Mouse (Mus musculus) mesoderm, embryonic 11.5 days (tissue): ENCODE measurements around the gene Hyal2.

Experiments used
- DNase-seq: peaks from one replicate; pipeline ENCODE4 v3.0.0-alpha.2; 2012; ENCODE audit warnings: low read depth, low spot score

The Hyal2 gene

DNA sequence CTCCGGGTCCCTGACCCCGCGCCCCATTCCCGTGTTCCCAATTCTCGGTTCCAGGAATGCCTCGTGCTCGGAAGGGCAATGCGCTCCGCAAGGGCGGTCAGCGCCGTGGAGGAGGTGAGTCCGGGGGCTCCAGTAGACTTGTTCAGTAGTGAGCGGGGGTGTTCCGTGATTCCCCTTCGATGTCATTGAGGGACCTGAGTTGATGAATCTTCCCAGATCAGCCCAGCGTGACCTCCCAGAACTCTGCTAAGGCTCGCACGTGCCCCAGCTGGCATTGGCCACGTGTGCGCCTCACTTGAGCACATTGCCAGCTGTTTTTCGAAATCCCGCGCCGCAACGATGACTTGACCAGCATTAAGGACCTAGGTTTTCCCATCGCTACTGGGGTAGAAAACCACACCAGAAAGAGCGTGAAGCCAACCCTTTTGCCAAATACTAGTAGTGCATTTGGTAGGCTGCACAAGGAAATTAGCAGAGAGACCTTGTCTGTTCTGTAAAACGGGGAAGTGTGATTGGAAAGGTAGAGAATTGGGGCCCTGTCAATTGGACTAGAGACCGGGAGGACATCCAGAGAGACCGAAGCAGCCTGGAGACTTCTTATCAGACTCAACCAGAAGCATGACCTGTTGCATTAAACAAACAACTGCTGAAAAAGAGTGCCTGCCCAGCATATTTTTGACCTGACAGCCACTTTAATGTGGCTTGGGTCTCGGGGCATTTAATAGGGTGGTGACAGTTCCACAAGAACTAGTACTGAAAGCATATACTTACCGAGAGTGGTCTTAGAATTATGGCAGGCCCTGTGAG, 20.3 kb downstream of the Hyal2 start:
- DNase-seq, result peak; percentile 71

GRCm38 (mm10) chr9:107590058-107590772, 22.5 kb downstream of the Hyal2 start:
- no peak for DNase-seq

GRCm38 (mm10) chr9:107590773-107591060, 23.0 kb downstream of the Hyal2 start:
- DNase-seq, result no peak

DNA sequence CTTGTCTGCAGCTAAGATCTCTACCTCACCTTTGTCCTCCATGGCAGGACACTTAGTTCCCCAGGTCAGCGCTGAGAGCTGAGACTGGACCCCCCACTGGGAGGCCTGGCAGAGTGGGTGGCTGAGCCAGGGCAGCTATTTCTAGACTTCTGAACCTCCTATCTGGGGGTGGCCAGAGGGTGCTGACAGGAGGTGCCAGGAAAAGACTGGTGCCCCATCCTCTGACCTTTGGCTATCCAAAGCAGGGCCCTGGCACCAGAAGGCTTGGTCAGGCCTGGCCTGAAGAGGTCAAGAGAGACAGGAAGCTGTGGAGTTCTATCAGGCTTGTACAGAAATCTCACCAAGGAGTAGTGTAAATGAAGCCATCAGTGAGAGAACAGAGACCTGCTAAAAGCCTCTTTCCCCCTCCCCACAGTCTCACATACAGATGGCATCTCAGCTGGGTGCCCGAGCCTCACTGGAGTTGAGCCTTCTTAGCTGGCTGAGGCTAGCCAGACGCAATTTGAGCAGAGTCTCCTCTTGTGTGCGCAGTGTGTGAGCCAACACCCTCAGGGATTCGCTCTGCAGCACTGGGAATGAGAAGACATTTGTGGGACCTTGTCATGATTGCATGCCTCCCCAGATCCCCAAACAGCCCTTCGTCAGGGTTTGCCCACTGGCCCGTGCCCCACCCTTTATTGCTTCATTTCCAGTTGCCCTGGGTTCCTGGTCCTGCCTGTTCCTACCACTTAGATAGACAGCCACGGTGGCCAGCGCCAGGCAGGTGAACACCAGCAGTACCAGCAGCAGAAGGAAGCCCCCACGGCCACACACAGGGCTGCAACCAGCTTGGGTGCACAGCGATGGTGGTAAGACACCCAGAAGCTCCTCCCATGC, 25.6 kb downstream of the Hyal2 start:
- no peak for DNase-seq

- no peak for DNase-seq
Measured at GRCm38 (mm10) chr9:107594281-107595062, 26.7 kb downstream of the Hyal2 start.

GRCm38 (mm10) chr9:107596619-107597569, 29.1 kb downstream of the Hyal2 start:
- no peak for DNase-seq

GRCm38 (mm10) chr9:107598385-107598784, 30.6 kb downstream of the Hyal2 start:
- no peak for DNase-seq

DNA sequence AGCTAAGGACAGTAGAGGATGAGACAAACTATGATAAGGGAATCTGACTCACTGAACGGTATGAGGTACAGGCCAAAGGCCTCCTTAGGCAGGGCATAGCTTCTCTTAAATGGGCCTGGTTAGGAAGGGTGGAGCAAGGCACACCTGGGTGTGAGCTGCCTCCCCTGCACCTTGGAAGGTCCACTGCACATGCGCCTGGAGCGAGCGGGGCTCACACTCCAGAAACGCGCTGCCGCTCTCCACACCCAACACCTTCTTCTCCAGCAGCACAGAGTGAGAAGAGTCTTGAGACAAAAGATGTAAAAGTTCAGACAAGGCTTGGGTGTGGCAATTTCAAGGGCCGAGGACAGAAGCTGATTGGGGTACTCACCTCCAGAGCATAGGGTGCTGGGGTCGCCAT, 31.7 kb downstream of the Hyal2 start:
- no peak for DNase-seq

GRCm38 (mm10) chr9:107599842-107600241, 32.1 kb downstream of the Hyal2 start:
- DNase-seq, result no peak

GRCm38 (mm10) chr9:107600745-107601144, 33.0 kb downstream of the Hyal2 start:
- no peak for DNase-seq

GRCm38 (mm10) chr9:107601275-107601674, 33.5 kb downstream of the Hyal2 start:
- DNase-seq, result no peak

DNA sequence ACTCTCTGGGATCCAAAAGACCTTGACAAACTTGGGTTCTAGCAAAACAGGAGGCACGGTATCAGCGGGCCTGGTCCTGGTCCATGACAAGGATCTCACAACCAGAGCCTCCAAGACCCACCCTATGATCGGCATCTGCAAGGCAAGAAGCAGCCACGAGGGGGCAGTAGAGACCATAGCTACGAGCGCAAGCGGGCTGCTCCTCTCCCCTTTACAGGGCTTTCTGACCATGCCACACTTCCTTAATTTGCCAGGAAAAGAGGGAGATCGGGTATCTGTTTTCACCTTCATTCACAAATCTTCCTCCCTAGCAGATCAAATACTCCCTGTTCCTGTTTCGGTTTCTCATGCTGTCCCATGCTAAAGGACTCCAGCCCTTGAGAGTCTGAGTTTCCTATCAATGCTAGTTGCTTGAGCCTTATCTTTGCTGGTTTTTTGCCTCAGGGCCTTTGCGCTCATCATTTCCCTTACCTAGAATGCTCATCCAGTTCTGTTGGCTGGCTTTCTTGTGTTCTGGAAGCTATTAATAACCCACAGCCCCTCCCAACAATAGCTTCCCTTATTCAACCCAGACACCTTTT, 34.4 kb downstream of the Hyal2 start:
- peak; percentile 91 for DNase-seq

DNA sequence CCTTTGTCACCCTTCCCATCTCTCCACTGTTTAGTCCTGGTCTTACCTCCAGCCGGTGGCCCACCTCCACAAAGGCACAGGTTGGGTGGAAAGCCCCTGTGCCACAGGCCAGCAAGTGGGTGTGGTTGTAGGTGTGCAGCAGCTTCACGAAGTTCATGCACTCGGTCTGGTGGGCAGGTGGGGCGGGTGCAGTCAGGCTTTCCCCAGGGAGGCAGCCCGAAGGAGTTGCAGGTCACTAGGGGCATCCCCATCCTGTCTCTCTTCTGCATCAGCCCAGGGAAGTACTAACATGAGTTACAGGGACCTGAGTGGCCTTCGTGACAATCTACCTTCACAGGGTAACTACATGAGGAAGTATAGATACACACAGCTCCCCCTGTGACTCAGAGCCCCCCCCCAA, 35.5 kb downstream of the Hyal2 start:
- DNase-seq, result no peak

GRCm38 (mm10) chr9:107605041-107605661, 37.4 kb downstream of the Hyal2 start:
- no peak for DNase-seq

GRCm38 (mm10) chr9:107606591-107606990, 38.8 kb downstream of the Hyal2 start:
- no peak for DNase-seq

DNA sequence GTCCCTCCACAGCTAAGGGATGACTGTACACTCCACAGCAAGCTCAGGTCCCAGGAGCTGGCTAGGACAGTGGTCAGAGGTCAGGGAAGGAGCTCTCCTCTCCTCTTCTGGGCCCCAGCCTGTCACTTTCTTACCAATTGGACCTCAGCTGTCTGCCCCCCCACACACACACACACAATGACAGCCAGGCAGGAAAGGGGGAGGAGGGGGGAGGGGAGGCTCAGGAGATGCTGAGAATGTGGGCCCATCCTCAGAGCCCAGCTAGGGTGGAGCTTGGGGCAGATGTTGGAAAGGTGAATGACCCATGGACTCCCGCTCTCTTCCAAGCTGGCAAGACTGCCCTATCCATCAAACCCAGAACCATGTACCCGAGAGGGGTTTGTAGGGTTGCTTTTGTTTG, 39.3 kb downstream of the Hyal2 start:
- no peak for DNase-seq

GRCm38 (mm10) chr9:107607653-107608245, 40.0 kb downstream of the Hyal2 start:
- no peak for DNase-seq

- no peak for DNase-seq
Measured at GRCm38 (mm10) chr9:107608741-107609432, 41.1 kb downstream of the Hyal2 start, which contains the start of gene Sema3b. Gene Sema3b (minus strand): TSS chr9:107609229.
